Mouse (Mus musculus) gonadal fat pad, adult 2 months (tissue): ENCODE measurements around the gene Dpagt1. TPM values are rescaled to one million over a fixed set of nuclear protein-coding genes. Genes with fewer than 3 reads are reported as not detected.
"Not testable (repeated sequence)": the region's sequence is repeated elsewhere in the genome, so short reads cannot be mapped to it uniquely, and the experiment has no call there.

Experiments used
- DNase-seq: peaks from one replicate; pipeline ENCODE4 v3.0.0-alpha.2; 2012; ENCODE audit warnings: low read depth
- polyA plus RNA-seq: library from polyadenylated mRNA; depleted of rRNA; stranded (reverse); fragments of >200 nt; gene quantifications from 2 replicates; pipeline ENCODE4 v1.2.3, GENCODE M21; 2012

Gene Dpagt1
- polyA plus RNA-seq, 1 experiment: 58.4 TPM

DNA sequence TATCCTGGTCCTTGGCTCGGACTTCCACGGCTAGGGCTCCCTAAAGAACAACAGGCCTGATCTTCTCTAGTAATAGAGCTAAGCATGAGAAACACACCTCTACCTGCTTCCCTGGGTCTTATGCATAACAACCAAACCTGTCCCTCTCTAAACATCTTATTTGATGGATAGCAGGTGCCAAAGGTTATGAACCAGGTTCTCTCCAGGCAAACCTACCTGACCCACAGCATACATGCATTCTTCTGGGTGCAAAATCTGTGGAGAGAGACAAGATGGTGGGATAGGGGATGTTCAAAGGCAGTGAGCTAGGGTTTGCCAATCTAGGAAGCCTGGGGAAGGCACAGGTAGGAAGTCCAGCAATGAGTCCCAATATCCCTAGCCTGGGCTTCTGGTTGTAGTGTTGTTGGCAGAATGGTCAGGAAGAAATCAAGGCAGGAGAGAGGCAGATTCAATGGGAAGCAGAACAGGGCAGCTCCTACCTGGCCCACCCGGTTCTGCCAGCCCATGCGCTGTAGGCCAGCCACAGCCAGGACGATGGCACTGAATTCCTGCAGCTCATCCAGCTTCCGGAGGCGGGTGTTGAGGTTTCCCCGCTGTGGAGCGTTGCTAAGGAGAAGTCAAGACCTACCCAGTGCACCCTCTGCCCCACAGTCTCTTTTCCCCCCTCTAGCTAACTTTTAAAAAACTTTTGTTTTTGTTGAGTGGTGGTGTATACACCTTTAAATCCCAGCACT, 11.8 kb downstream of the Dpagt1 start:
- DNase-seq: no peak

DNA sequence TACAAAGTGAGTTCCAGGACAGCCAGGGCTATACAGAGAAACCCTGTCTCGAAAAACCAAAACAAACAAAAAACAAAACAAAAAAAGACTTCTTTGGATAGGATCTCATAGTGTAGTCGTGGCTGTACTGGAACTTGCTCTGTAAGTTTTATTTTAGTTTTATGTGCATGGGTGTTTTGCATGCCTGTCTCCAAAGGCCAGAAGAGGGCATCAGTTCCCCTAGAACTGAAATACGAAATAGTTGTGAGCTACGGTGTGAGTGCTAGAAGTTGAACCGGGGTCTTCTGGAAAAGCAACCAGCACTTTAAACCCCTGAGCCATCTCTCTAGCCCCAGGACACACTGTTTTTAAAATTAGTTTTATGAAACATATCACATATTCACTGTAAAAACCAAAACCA, 12.8 kb downstream of the Dpagt1 start:
- DNase-seq: no peak

DNA sequence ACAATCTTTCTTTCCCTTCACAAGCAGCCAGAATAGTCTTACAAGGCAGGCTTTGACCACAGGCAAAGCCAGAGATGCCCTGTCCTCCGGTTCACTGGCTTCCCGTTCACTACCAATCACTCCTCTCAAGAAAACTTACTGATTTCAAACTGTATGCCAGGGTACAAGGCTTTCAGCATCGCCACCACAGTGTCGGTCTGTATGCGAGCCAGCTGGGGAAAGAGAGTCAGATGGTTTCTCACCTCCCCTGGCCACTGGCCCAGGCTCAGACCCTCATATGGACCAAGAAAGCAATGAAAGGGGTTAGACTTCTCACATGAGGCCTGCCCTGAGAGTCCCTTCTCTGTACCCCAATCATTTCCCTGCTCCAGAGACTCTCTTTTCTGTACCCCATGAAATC, 15.7 kb downstream of the Dpagt1 start:
- DNase-seq: no peak

DNA sequence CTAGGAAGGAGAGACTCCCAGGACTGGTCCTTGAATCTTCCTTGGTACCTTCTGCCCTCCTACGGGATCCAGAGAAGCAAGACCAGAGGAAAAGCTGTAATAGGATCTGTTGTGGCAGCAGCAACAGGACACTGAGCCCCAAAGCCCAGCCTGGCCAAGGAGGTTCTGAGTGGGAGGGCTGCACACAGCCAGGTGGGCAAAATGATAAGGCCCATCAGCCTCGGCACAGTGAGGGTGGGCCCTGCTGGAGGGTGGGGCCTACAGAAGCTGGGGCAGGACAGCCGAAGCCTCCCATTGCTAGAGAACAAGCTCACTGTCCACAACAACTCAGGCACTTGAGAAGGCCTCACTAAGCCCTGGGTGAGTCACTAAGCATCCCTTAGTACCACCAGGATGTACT, 16.4 kb downstream of the Dpagt1 start:
- DNase-seq: no peak

DNA sequence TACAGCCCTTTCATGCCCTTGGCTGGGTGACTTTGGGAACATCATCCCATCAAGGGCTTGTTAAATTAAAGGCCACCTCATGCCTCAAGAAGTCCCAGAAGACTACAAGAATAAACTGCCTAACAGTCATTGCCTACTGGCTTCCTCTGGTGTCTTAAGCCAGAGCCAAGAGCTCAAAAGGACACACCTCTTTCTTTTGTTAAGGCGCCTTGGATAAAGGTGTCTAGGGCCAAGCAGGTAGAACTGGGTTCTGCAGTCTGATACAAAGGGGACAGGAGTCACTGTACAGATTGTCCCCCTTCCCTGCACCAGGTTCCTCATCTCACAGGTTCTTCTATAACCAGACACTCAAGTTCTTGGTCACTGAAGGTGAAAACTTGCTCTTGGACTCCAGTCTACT, 16.8 kb downstream of the Dpagt1 start:
- no peak for DNase-seq

DNA sequence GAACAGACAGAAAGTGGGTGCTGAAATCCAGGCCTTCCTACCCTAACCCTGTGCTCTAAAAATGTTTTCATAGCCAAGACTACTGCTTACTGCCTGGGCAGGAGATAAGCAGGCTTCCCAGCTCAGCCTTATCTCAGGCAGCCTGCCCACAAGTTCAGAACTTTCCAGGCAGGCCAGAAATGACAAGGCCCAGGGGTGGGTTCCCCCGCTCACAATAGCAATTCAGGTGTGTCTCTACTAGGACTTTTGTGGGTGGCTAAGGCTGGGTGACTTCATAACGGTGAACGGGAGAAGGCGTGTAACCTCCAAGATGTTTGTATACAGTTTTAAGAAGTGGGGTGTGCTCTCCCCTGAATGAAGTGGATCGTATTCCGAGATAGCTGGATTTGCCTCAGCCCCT, 17.5 kb downstream of the Dpagt1 start:
- no peak for DNase-seq

DNA sequence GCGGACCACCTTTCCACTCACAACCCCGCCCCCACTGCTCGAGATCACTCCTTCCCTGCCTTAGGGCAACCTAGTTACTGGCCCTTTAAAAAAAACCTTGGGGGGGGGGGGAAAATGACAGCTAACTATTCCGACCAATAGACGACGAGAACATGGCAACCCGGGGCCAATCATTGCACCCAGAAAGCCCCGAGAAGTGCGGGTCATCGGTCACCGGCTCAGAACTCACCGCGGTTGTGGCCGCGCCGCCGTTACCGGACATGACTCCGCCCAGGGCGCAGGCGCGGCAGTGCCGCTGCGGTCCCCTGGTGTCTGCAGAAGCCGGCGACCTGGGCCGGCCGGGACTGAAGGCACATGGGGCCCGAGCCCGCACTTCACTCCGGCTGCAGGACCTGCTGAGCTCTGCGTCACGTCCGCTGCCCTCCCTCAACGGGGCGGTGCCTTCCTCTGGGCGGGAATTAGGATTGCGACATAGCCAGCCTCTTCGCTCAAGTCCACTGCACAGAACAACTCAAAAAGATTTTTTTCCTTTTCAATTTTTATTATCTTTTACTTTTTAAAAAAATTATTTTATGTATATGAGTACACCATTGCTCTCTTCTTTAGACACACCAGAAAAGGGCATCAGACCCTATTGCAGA, 18.1 kb downstream of the Dpagt1 start, which contains the start of gene Hmbs:
Gene Hmbs, minus strand, starts transcription at position 448 of the 641 bp plus-strand sequence.
- DNase-seq: peak; percentile 62

DNA sequence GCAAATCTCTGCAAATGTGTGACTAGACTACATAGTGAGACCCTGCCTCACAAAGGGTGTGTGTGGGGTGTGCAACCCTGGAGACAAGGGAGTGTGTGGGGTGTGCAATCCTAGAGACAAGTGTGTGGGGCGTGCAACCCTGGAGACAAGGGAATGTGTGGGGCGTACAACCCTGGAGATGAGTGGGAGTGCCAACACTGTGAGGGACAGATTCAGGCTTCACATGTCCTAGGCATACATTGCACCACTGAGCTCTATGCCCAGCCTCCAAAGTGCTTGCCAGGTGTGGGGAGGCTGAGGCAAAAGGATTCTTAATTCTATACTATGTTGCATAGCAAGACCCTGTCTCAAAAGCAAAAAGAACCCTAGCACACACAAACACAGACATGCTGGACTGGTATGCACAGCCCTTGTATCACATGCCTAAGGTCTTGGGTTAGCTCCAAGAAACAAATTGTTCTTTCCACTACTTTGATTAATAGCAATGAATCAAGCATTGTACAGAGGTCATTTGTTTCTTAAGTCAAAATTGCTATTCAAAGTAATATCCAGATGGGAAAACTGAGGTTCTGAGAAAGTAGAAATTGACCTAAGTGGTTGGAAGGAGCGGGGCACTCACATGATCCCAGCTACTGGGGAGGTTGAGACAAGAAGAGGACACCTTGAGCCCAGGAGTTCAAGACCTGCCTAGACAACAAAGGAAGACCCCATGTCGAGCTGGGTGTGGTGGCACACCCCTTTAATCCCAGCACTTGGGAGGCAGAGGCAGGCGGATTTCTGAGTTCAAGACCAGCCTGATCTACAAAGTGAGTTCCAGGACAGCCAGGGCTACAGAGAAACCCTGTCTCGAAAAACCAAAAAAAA, 20.0 kb downstream of the Dpagt1 start:
- DNase-seq: no peak

DNA sequence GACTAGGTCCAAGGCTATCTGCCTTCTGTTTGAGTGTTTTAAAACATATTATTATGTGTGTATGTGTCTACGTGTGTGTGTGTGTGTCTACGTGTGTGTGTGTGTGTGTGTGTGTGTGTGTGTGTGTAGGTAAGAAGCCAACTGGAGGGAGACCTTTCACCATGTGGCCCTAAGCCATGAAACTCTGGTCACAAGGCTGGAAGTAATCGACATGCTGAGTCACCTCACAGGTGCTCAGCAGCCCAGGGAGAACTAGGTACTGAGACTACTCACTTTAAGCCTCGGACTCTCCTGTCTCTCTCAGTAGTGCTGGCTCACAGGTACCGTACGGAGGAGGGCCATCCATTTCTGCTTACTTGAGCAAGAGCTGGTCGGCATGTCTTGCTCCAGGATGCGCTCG, 21.3 kb downstream of the Dpagt1 start:
- no peak for DNase-seq

DNA sequence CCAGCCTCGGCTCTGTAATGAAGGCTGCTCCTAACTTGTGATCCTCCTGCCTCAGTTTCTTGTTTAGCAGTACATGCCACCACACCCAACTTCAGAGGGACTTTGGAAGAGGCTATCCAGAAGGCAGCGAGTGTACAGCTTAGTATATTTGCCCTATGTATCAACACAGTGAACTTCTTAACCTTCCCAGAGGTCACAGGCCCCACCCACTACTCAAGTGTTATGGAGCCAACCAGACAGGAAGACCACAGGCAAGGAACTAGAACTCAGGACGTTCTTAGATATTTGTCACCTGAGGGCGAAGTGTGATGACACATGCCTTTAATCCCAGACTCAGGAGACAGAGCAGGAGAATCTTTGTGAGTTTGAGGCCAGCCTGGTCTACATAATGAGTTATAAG, 21.8 kb downstream of the Dpagt1 start:
- no peak for DNase-seq

DNA sequence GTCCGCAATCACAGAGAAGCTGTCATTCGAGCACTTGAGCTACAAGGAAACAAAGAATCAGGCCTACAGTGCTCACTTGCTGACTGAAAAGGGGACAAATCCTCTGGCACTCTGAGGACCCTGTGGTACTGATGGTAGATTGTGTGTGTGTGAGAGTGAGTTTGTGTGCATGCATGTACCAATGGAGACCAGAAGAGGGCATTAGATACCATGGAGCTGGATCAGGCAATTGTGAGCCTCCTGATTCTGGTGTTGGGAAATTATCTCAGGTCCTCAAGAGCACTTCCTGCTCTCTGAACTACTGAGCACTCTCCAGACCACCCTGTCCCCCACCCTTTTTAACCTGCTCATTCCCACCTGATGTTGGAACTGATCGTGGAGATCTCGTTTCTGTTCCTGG, 22.7 kb downstream of the Dpagt1 start:
- no peak for DNase-seq

DNA sequence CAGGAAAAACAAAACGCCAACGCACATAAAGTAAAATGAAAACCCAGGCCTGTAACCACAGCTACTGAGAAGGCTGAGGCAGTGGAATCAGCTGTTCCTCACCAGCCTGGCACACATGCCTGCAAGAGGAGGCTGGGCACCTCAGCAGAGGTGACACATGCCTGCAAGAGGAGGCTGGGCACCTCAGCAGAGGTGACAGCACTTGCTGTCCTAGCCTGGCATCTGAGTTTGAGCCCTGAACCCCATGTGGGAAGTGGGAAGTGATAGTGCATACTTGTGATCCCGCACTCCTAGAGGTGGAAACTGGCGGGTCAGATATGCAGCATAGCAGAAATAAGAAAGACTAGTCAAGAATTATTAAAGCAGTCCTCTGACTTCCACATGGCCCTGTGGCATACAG, 25.6 kb downstream of the Dpagt1 start:
- no peak for DNase-seq

DNA sequence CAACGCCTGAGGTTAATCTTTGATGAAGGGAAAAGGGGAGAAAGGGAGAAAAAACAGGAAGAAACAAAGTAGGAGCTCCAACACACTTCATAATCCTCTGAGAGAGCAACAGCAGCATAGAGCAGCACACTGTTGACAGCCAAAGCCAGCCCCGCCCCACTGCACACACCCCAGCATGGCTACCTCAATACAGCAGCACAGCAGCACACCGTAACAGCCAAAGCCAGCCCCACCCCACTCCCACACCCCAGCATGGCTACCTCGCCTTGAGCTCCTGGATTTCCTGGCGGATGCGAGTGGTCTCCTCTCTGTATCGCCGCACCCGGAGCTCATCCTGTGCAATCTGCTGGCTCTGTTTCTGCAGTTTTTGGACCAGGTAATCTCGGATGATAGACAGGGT, 26.5 kb downstream of the Dpagt1 start:
- no peak for DNase-seq

DNA sequence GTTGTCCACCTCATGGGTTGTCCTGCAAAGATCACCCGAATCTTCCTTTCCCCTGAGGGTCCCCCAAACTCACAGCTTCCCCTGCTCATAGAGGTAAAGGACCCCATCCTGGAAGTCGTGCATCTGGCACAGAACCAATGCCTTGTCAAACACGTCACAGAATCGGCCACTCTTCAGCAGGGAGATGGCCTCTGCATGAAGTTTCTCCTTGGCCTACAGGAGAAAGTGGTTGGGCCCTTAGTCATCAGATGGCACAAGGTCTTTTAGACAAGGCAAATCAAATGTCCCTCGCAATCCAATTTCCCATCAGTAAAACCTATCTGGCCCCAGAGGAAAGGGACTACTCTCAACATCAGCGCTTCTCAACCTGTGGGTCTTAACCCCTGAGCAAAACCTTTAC, 27.3 kb downstream of the Dpagt1 start:
- no peak for DNase-seq

DNA sequence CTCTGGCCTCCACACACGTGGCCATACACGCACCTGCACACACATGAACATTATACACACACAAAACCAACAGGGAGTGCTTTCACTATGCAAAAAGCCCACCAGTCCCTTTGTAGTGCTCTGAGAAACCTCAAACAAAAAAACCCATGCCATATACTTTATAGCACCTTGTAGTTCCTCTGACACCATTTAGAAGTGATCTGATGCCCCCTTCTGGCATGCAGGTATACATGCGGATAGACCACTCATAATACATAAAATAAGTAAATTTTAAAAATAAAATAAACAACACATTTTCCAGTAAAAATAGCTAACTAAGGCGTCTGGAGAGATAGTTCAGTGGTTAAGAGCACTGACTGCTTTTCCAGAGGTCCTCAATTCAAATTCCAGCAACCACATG, 31.4 kb downstream of the Dpagt1 start:
- no peak for DNase-seq

DNA sequence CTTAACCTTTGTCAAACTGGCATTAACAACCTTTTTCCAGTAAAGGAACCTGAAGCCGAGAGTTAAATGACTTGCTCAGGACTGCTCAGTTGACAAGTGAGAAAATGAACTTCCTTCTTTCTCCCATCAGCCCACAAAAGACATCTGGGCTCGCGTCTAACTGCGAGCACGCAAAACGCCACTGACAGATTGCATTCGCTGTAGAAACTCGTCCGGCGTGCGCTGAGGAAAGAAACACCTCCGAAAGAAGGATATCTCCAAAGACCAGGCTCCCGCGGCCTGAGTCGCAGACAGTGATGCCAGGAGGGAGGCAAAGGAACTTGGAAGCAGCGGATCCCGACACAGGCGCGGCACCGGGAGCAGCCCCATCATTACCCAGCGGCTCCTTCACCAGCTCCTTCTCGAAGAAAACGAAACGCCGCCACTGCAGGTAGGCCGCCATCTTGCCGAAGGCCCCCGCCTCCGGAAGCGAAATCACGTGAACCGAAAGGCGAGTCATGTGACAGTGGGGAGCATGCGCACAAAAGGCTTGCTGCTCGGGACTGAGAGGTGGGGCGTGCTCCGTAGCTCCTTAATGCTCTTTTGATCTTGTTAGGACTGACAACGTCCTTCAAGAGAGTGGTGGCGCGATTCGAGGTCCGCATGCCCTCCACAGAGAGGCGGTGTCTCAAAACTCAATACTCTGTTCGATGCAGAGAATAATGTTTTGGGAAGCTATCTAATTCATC, 35.5 kb downstream of the Dpagt1 start, which contains the start of gene Vps11:
Gene Vps11, minus strand, starts transcription at position 481 of the 728 bp plus-strand sequence.
- peak; percentile 61 for DNase-seq

DNA sequence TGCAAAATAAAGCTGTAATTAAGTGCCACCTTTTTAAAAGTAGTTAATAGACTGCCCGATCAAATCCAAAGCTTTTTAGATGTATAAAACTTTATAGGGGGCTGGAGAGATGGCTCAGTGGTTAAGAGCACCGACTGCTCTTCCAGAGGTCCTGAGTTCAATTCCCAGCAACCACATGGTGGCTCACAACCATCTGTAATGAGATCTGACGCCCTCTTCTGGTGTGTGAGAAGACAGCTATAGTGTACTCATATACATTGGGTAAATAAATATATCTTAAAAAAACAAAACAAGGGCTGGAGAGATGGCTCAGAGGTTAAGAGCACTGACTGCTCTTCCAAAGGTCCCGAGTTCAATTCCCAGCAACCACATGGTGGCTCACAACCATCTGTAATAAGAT, 36.1 kb downstream of the Dpagt1 start:
- DNase-seq: not testable (repeated sequence)

DNA sequence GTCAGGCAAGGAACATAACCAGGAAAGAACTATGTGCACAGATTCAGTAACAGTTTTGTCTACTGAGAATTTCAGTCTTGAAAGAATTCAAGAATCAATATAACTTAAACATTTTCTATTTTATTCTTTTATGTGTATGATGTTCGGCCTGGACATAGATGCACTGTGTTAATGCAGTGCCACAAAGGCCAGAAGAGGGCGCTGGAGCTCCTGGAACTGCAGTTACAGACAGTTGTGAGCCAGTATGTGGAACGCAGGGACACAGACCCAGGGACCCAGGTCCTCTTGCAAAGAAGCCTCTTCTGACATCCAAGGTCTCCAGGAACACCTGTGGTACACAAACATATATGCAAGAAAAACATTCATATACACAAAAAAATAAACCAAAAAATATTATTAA, 38.7 kb downstream of the Dpagt1 start:
- DNase-seq: no peak

DNA sequence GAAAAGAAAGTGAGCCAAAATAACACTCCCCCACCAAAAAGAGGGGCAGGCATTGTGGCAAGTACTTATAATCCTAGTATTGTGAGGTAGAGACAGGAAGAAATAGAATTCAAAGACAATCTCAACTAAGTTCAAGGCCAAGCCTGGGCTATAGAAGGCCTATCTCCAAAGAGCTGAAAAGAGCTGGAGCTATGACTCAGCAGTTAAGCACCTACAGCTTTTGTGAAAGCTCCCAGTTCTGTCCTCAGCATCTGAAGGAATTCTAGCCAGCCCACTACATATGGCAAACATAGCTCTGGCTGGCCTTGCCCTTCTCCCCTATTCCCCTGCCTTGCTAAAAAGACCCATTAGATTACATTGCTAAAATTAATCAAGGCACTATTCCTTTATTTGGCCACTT, 47.6 kb downstream of the Dpagt1 start:
- DNase-seq: no peak

DNA sequence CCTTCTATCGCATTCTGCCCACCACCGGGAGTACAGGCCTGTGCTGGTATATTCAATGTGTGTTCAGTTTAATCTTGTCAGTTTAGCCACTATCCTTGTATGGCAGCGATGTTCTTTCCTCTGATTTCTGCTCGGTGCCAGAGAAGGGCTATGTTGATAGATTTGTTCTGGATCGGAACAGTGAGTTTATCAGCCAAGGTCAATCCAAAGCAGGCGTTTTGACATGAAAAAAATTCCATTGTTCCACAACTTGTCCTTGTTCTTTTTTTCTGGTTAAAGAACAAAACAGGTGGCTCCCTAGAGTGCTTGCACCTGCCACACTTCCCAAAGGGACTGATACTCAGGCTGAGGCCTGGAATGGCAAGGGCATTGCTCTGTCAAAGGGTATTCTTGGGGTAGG, 50.3 kb downstream of the Dpagt1 start:
- DNase-seq: no peak

DNA sequence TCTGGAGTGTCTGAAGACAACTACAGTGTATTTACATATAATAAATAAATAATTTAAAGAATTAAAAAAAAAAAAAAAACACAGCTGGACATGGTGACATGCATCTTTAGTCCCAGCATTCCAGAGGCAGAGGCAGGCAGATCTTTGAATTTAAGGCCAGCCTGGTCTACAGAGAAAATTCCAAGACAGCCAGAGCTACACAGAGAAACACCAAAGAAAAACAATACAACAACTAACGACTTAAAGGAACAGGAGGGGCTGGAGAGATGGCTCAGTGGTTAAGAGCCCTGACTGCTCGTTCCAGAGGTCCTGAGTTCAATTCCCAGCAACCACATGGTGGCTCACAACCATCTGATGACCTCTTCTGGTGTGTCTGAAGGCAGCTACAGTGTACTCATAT, 51.5 kb downstream of the Dpagt1 start:
- not testable (repeated sequence) for DNase-seq

DNA sequence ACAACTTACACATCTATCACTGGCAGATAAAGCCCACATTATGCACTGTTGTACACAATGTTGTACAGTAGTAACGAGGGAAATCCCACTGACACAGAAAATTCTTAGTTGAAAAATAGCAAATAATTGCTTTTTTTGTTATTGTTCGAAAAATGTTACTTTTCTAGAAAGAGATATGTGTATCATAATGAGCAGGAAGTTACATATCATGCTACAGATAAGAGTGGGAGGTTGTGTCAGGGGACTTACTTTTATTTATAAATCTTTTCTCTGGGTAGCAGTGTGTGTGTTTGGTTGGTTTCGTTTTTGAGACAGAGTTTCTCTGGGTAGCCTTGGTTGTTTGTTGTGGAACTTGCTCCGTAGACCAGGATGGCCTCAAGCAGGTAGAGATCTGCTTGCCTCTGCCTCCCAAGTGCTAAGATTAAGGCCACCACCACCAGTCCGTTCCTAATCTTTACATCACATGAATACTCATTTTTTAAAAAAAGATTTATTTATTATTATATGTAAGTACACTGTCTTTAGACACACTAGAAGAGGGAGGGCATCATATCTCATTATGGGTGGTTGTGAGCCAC, 52.4 kb downstream of the Dpagt1 start:
- DNase-seq: no peak
